Comparison of ENCODE assay signal across 9 mouse cellular contexts in genomic region chr9:96350010-96350409, GRCm38 (mm10). TPM values are rescaled to one million over a fixed set of nuclear protein-coding genes. Genes with fewer than 3 reads are reported as not detected.
DNase-seq lines count a peak whose midpoint lies in the region; ATAC-seq and TF ChIP-seq lines count a peak whose summit lies in the region.
"Had no signal": no experiment of that assay in that cellular context is flagged by ENCODE, and none has a peak within 500 bp of the region (broad histone marks: within the 10 kb centered on the region; RNA-seq: fewer than 3 reads in every experiment).

No protein-coding gene starts in this region.

- no peak overlapping the region for H3K4me3 ChIP-seq in heart, embryonic 10.5 days
- no peak overlapping the region for H3K4me3 ChIP-seq in heart, embryonic 11.5 days (ENCODE audit: low read depth, low read length)
- no peak overlapping the region for H3K4me3 ChIP-seq in spleen, adult 2 months (ENCODE audit: extremely low read depth, insufficient read depth, insufficient read length)
- H3K4me3 ChIP-seq: limb, embryonic 15.5 days had no signal

- H3K4me1 ChIP-seq in heart, embryonic 10.5 days: peaks cover 28% of the 10 kb centered on the region
- peaks cover 28% of the 10 kb centered on the region for H3K4me1 ChIP-seq in heart, embryonic 11.5 days (ENCODE audit: control insufficient read depth, insufficient read depth, low read length)
- H3K4me1 ChIP-seq in spleen, adult 2 months (ENCODE audit: control insufficient read depth, insufficient read depth, insufficient read length): peaks cover 6% of the 10 kb centered on the region
- H3K4me1 ChIP-seq: limb, embryonic 15.5 days had no signal

- ATAC-seq in heart, embryonic 11.5 days (replicated peaks; ENCODE audit: insufficient number of reproducible peaks, low FRiP score, low TSS enrichment): no peak

- H3K9ac ChIP-seq in heart, embryonic 11.5 days (ENCODE audit: low read depth, low read length): no peak overlapping the region
- H3K9ac ChIP-seq: limb, embryonic 15.5 days had no signal

- H3K27ac ChIP-seq in heart, embryonic 10.5 days: no peak overlapping the region
- 0 out of 2 replicates have a peak overlapping the region, but pooled peaks have one; percentile 7 for H3K27ac ChIP-seq in heart, embryonic 11.5 days (ENCODE audit: low read depth, low read length)
- peak overlapping the region; percentile 36 for H3K27ac ChIP-seq in spleen, adult 2 months (ENCODE audit: insufficient read depth, low read length)
- H3K27ac ChIP-seq: limb, embryonic 15.5 days had no signal

- peaks cover 14% of the 10 kb centered on the region; the same call in 1 of the 2 replicates for H3K36me3 ChIP-seq in heart, embryonic 10.5 days
- H3K36me3 ChIP-seq in heart, embryonic 11.5 days (ENCODE audit: control insufficient read depth, insufficient read depth, low read length): no peaks in the 10 kb centered on the region
- H3K36me3 ChIP-seq in spleen, adult 2 months (ENCODE audit: control insufficient read depth, insufficient read depth, low read length): peaks cover under 1% of the 10 kb centered on the region; the same call in 1 of the 2 replicates
- H3K36me3 ChIP-seq: limb, embryonic 15.5 days had no signal

- H3K9me3 ChIP-seq in heart, embryonic 10.5 days: no peaks in the 10 kb centered on the region
- no peaks in the 10 kb centered on the region for H3K9me3 ChIP-seq in heart, embryonic 11.5 days (replicated peaks; ENCODE audit: control insufficient read depth, low read length)
- H3K9me3 ChIP-seq: limb, embryonic 15.5 days had no signal

- 38% methylated on average over 4 of the region's 4 CpGs for WGBS in heart, embryonic 10.5 days
- 42% methylated on average over 4 of the region's 4 CpGs for WGBS in heart, embryonic 11.5 days (ENCODE audit: insufficient replicate concordance)
- 32% methylated on average over 4 of the region's 4 CpGs for WGBS in spleen, adult 2 months

- no peaks in the 10 kb centered on the region for H3K27me3 ChIP-seq in heart, embryonic 10.5 days (ENCODE audit: insufficient read depth, poor library complexity, severe bottlenecking)
- H3K27me3 ChIP-seq in heart, embryonic 11.5 days (ENCODE audit: control insufficient read depth, insufficient read depth, low read length): no peaks in the 10 kb centered on the region
- no peaks in the 10 kb centered on the region for H3K27me3 ChIP-seq in spleen, adult 2 months (ENCODE audit: control insufficient read depth, insufficient read depth, low read length)
- H3K27me3 ChIP-seq: limb, embryonic 15.5 days had no signal

- TF ChIP-seq CTCF in spleen, adult 2 months (IDR thresholded peaks at IDR 0.05; ENCODE audit: extremely low read depth, insufficient read depth, insufficient read length, insufficient replicate concordance): peak; percentile 65; the same call in 1 of the 2 replicates

- no peak overlapping the region for H3K4me2 ChIP-seq in heart, embryonic 11.5 days
- H3K4me2 ChIP-seq: limb, embryonic 15.5 days had no signal

- peak; percentile 96 for DNase-seq in heart, adult 11 months
- no peak for DNase-seq in heart, embryonic 10.5 days (ENCODE audit: low spot score)
- DNase-seq in adrenal gland, postnatal 10 days: peak; percentile 75
- peak; percentile 39 for DNase-seq in embryo, embryonic 11.5 days (ENCODE audit: low read depth, low spot score)
- DNase-seq in kidney, postnatal 36 days: peak; percentile 76 to 77
- peak; percentile 73 for DNase-seq in lung, postnatal 14 days
- DNase-seq in spleen, adult 2 months (ENCODE audit: low read depth in 1 of 2, low spot score in 2 of 2): peak; percentile 38 to 47

- no peak for TF ChIP-seq POLR2A in spleen, adult 2 months (IDR thresholded peaks at IDR 0.05; ENCODE audit: low read depth, low read length)

RNA-seq across cellular contexts. Expression of gene Atp1b3, which starts 14.2 kb away (rescaled TPM):
- polyA plus RNA-seq in heart, embryonic 10.5 days (2016; fragmentation: Nextera tagmentation; extraction: Ambion mirVana): 163 TPM in 2 replicates
- total RNA-seq in adrenal gland, postnatal 10 days (2021): 100 to 1,000 TPM; 135 to 154 TPM
- 149 and 177 TPM in 2 replicates for polyA plus RNA-seq in heart, embryonic 11.5 days (2014; fragmentation: Nextera tagmentation; extraction: Ambion mirVana)
- 68.2 and 118 TPM in 2 replicates for polyA plus RNA-seq in spleen, adult 2 months (2012; rRNA removed)
